Mouse (Mus musculus) lung, postnatal 0 days (tissue): ENCODE results near the gene Gm11549.

ENCODE experiments used
- CTCF ChIP-seq: IDR thresholded peaks from 2 replicates; pipeline ENCODE4 v1.5.1; 2016; ENCODE audit warnings: antibody characterized with exemption, mild to moderate bottlenecking
- EP300 ChIP-seq: IDR thresholded peaks from 2 replicates; pipeline ENCODE4 v1.6.1; 2016; ENCODE audit warnings: antibody characterized with exemption, mild to moderate bottlenecking, control low read depth

DNA sequence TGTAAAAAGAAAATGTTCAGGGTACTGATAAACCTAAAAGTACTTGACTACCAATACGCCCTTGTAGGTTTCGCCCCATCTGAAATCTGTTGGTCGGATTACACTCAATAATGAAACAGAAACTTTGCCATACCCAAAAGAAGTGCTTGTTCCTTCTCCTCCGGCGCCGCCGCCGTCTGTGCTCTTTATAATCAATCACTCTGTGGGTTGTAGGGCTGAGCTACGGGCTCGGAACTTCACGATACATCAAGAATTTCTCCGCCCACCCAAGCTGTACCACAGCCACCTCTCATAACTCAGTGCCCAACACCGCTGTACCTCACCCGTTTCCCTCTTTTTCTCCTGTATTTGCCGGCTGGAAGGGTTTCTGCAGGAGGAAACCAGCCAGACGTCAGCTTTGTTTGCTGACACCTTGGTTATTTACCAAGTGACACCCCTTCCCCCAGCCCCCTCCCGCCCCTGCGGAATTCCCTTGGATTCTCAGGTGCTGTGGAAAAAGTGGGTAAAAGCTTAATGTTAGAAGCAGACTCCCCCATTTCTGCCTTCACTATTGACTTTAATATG lies 10.4 kb upstream of the Gm11549 start:
- TF ChIP-seq CTCF (no peak), EP300 (no peak)
